Mouse (Mus musculus) brain, embryonic 14.5 days (tissue): ENCODE measurements around the gene Hrct1.

Experiments used
- CTCF ChIP-seq: fragments of 200-500 bp; IDR thresholded peaks from 2 replicates; pipeline ENCODE4 v1.5.1; 2012; ENCODE audit warnings: inconsistent platforms, mild to moderate bottlenecking, moderate library complexity, borderline replicate concordance; ENCODE audit not compliant: insufficient read depth, insufficient read length; ENCODE audit errors: extremely low read depth
- POLR2A ChIP-seq: fragments of 200-500 bp; IDR thresholded peaks from 2 replicates; pipeline ENCODE4 v1.6.1; 2012; ENCODE audit warnings: mild to moderate bottlenecking, inconsistent platforms, borderline replicate concordance; ENCODE audit not compliant: poor library complexity, insufficient read depth, insufficient read length, severe bottlenecking; ENCODE audit errors: extremely low read depth

DNA sequence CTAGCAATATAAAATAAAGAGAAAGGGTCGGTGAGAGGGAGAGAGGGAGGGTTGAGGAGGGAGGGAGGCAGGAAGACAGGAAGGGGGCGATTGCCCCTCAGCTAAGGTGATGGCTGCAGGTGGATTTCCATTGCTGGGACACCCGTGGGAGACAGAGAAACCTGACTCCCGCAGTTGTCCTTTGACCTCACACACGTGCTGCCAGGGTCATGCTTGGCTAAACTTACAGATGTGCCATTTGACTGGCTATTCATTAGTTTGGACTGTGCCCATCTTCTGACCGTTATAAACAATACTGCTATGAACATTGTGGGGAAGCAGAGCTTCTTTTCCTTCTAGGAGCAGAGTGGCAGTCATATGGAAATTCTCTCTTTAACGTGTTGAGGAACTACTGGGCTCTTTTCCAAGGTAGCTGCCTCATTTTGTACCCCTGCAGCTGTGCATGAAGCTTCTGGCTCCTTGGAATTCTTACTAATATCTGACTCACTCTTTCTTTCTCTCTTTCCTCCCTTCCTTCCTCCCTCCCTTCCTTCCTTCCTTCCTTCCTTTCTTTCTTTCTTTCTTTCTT, 13.3 kb upstream of the Hrct1 start:
- TF ChIP-seq POLR2A: no peak
- no peak for TF ChIP-seq CTCF
